Mouse (Mus musculus) granulocyte monocyte progenitor cell, adult 5-6 weeks (primary cell): ENCODE measurements at regions not wholly inside any gene's neighbourhood (a gene's known extent, or its start where the extent isn't known, plus 50 kb on each side); places are given as distances from the start of the nearest gene placed in this dataset.

Source experiments
- ATAC-seq: replicated peaks from 2 replicates; pipeline ENCODE4 v1.8.0; 2016; ENCODE audit warnings: mild to moderate bottlenecking, moderate TSS enrichment, inconsistent platforms; ENCODE audit not compliant: poor library complexity, severe bottlenecking

DNA sequence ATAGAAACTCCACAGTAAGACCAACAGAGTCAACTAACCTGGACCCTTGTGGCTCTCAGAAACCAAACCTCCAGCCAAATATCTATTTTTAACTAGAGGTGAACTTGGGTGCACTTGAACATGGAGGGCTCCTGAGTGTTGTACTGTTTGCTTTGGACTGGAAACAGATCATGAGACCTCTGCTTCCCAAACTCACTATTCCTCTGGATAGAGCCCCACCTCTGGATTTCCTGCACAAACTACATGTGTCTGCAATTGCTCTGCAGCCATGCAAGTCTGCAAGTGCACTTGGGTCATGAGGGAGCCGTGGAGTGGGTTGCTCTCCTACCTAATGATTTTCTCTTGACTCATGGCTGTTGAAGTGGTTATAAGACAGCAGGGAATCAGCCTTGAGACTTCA lies 759.9 kb upstream of the Fam160b2 start:
- no peak for ATAC-seq

DNA sequence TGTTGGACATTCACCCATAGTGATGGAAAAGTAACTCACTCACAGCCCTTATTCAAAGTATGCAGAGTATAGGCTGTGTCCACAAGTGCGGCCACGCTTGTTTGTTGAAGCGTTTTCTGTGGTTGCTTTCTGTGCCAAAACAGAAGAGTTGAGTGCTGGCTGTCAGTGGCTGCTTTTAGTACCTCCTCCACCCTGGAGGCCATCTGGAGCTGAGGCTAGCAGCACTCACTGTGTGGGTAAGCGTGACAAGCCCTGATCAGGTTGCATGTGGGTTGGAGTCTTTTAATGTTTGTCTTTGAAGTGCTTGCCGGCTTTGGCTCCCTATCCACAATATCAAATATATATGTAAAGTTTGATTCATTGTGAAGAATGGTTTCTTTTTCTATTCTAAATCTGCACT lies 738.6 kb upstream of the Fam160b2 start:
- ATAC-seq: no peak

DNA sequence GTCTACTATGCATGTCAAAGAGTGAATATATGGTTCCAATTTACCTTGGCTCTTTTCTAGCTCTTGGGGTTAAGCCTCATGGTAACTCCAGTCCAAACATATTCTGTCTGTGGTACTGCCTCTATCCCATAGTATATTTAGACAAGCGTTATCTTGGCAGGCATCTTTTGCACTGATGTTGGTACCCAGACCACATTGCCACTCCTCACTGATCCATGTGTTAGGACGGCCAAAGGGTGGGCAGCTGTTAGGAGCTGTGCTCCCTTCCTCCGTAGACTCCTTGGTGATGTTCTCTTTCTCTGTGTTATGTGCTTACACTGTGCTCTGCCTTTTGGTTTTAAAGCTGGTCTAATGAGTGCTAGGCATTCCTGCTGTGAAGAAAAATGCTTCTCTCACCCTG lies 737.3 kb upstream of the Fam160b2 start:
- no peak for ATAC-seq

DNA sequence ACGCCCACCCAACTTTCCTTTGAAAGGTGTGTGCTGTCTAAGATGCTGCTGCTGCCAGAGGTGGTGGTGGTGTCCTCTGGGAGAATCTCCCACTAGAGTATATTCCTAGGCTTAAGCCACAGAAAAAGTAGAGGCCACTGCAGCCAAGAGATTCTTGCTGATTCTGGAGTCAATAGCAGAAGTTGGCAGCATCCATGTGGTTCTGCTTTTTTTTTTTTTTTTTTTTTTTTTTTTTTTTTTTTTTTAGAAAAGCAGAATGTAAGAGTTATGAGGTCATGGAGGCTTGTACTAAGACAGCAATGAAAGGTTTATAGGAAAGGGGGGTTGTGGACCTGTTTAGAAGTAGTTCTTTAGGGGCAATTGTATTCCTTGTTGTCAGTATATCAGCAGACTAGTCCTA lies 734.4 kb upstream of the Fam160b2 start:
- ATAC-seq: no peak

DNA sequence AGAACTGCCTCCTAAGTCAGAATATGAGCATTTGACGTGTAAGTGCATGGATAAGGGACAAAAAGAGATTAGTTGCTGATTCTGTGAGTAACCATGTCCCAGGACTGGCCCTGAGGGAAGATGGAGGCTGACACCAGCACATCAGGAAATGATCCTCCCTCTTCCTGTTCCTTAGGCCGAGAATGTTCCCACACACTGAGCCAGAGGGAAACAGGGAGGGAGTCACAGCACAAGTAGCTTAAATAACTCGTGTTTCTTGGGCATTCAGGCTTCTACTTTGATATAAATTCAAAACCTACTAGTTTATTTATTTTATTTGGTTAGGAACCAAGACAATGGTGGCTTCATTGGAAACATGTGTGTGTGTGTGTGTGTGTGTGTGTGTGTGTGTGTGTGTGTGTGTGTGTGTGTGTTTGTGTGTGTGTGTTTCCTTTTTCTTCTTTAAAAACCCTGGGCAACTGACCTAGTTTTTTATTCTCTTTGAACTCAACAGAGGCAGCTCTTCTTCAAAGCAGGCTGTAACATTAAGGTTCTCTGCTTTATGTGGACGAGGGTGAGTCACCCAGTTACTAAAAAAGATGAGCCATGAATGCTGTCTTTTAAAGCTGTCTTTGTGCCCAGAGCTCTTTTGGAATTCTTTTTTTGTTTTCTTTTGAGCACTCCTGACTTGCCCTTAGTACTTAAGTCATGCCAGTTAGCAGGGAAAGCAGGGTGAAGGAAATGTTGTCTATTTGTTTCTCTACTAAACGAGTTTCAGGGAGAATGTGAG lies 730.4 kb upstream of the Fam160b2 start:
- no peak for ATAC-seq

DNA sequence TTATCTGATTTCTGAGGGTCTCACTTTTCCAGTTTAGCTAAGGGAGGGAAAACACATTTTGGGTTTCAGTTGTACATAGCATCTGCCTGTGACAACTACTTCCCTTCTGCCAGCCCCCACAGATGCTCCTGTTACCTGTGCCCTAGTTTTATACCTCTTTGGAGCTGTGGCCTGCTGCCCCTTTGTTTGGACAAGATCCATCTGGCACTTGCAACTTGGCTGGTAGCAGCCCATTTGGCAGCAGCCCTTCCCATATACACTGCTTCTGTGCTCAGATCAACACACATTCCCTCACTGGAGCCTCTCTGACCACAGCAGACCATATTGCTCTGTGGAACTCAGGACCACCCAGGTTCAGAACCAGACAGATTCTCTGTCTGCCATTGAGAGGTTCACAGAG lies 728.0 kb upstream of the Fam160b2 start:
- ATAC-seq: no peak

DNA sequence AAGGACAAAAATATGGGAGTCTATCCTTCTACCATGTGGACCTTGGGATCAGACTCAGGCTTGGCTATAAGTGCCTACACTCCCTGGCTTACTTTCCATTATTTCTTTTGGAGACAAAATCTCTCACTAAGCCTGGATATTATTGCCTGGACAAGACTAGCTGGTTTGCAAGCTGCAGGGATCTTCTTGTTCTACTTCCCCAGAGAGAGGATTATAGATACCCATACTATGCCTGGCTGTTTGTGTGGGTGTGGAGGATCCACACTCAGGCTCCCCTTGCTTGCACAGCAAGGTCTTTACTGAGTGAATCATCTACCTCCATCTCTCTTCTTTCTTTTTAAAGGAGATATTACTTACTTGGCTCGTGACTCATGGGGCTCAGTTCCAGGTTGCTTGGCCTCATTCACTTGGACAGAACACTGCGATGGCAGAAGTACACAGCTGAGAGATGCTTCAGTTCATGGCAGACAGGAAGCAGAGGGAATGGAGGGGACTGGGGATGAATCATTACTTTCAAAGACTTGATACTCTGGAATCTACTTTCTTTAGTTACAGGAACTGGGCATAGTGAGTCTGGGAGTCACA lies 727.0 kb upstream of the Fam160b2 start:
- ATAC-seq: no peak

DNA sequence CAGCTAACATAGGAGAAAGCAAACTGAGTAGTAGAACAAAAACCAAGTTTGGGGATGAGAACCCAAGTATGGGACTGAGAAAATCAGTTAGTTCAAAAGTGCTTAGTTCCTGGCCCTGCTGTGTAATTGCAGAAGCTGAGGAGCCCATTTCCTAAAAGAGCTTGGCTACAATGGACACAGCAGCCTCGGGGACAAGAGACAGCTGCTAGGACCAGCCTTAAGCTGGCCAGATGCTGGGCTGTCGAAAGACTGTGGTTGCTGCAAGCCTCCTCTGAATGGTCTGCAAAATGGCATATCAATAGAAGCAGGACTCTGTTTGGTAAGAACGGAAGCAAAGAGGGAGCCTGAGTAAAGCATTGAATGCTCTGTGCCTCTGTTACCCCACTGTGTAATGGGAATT lies 715.6 kb upstream of the Fam160b2 start:
- no peak for ATAC-seq

DNA sequence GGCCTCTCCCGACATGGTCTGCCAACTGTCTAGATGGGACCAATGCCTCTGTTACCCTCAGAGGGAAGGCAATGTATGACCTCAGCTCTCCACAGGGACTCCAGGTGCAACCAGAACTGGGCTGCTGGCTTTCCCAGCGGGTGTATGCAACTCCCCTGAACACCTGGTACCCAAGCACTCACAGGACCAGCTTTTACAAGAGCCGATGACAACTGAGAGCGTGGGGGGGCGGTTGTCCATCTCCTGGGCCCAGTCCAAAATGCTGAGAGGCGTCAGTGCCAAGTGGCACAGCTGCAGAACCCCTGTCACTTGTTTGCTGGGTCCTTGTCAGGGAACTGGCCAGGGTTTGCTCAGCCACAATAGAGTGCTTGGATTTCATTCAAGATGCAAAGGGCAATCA lies 700.1 kb upstream of the Fam160b2 start:
- ATAC-seq: no peak

DNA sequence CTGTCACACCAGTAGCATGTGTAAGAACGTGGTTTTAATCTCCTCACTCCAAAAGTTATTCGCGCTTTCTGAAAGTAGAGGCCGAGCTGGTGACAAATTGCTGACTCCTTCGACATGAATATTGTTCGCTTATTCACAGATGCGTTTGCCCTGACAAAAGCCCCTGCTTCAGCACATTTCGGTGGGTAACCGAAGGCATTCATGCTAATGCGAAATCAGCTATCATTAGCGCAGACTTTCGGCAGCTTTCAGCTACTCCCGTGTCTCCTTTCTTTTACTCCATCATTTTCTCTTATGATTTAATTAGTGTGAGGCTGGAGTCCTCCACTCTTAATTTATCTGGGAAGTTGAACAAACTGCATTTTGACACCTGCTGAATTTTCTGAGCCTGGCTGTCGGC lies 681.9 kb upstream of the Fam160b2 start:
- no peak for ATAC-seq

DNA sequence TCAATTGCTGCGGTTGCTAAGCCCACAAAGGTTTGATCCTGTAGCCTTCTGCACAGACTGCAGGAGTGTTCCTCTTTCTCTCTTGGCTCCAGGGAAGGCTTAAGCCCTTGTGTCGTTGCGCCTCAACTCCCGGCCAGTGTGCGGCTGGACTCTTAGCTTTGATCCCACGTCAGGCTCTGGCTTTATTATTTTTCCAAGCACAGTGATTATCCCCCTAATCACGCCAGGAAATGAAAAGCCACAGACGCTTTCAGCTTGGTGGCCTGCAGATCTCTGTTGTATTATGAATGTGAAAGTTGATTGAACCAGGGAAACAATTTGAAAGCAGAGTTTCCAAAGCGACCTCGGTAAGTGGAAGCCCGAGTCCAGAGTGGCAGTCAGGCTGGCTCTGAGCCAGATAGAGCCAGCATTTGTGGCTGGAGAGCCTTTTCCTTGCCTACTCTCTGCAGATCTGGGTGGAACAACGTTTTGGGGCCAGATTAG lies 676.7 kb upstream of the Fam160b2 start:
- peak; percentile 58; the same call in 1 of the 2 replicates for ATAC-seq

DNA sequence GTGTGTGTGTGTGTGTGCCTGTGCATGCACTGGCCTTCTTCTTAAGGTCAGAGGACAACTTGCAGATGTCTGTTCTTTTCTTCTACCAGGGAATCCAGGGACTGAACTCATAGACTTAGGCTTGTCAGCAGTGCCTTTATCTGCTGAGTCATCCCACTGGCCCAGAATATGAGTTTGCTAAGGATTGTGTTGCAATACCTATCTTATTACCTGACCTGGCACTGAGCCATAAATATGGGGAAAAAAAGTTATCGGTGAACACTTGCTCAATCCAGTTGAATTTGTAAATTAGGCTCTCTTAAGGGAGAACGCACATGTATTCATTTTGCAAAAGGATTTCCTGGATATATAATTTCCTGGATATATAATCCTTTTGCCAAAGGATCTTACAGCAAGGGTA lies 672.8 kb upstream of the Fam160b2 start:
- ATAC-seq: no peak

DNA sequence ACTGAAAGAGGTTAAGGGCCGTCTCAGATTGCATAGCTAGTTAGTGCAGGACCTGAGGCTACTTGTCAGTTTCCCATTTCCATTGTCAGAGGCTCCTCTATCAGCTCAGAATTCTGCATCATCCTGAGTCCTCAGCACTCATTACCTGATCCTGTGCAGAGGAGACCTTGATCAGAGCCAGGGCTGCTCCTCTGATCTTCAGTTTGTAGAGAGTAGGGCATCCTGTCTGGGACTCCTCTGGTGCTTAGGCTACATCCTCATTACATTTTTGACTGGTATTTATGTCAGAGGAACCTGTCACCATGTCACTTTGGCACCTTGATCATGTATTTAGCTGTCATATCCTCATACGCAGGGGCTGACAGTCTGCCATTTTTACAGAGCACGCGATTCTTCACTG lies 658.0 kb upstream of the Fam160b2 start:
- no peak for ATAC-seq

DNA sequence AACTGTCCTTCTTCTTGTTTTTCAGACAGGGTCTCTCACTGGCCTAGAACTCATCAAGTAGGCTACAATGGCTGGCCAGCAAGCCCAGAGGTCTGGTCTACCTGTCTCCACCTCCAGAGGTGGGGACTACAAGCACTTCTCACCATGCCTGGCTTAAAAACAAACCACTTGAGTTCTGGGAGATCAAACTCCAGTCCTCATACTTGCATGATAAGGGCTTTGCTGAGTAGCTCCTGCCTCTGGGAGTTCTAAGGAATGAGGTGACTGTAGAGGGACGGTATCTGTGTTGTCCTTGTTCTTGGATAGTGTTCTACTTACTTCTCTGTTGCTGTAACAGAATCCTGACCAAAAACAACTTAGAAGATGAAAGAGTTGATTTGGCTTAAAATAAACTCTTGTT lies 654.6 kb upstream of the Fam160b2 start:
- ATAC-seq: no peak

DNA sequence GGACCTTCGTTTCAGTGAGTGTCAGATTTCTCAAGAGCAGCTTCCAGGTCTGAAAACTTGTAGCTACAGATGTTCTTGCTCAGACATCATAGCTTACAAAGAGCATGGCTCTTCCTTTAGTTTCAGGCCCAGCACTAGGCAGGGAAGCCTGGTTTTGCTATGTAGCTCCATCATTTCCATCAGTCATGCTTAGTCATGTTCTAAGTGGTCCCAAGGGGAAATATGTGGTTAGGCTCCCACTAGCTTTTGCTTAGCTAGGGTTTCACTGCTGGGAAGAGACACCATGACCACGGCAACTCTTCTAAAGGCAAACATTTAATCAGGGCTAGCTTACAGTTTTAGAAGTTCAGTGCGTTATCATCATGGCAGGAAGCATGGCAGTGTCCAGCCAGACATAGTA lies 652.5 kb upstream of the Fam160b2 start:
- no peak for ATAC-seq

DNA sequence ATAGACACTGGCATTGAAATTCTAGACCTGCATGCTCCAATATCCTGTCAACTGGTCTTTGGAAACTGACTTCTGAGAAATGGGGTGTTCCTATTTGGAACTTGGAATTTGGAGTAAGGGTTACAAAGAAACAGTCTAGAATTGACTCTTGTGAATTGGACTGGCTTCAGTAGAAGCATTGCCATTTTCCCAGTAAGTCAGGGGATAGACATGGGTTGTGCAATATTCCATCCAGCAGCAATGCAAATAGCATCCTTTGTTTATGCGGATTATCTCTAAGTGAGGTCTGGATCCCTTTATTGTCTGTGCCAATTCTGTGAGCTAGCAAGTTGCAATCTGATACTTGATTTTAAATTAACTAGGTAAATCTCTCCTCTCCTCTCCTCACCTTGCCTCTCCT lies 651.5 kb upstream of the Fam160b2 start:
- no peak for ATAC-seq

DNA sequence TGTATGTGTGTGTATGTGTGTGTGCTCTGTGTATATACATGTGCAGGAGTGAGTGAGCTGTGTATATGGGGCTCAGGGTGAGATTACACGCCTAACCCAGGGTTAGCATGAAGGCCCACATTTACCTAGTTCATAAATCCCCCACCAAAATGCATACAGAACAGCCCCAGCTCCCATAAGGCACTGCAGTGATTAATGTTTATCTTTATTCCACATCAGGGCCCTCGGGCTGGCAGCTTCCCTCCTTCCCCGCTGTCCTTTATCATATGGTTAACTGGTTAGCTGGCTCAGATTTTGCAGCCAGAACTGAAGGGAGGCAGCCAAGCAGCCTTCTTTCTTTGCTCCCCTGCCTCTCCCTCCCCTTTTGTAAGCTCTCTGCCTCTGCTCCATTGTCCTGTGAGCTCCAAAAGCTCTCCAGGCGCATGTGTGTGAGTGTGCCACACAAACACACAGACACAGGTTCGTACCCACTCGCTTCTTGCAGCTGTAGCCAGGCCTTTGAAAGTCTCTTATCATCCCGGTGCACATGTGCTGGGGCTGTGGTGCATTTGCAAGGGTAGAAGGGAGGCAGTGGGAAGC lies 649.8 kb upstream of the Fam160b2 start:
- no peak for ATAC-seq

DNA sequence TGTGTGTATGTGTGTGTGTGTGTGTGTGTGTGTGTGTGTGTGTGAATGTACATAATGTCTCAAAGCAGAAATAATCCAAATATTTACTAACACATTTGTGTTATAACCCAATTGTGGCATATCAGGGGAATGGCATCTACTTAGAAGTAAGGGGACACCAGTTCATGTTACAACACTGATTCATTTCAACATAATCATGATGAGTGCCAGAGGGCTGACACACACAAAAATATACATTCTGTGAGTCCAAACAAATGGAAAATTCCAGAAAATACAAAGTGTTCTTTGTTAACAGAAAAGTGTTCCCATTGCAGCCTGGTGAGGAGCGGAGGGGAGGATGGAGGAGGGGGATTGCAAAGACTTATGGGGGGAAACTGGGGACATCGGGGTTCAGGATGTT lies 648.9 kb upstream of the Fam160b2 start:
- no peak for ATAC-seq

DNA sequence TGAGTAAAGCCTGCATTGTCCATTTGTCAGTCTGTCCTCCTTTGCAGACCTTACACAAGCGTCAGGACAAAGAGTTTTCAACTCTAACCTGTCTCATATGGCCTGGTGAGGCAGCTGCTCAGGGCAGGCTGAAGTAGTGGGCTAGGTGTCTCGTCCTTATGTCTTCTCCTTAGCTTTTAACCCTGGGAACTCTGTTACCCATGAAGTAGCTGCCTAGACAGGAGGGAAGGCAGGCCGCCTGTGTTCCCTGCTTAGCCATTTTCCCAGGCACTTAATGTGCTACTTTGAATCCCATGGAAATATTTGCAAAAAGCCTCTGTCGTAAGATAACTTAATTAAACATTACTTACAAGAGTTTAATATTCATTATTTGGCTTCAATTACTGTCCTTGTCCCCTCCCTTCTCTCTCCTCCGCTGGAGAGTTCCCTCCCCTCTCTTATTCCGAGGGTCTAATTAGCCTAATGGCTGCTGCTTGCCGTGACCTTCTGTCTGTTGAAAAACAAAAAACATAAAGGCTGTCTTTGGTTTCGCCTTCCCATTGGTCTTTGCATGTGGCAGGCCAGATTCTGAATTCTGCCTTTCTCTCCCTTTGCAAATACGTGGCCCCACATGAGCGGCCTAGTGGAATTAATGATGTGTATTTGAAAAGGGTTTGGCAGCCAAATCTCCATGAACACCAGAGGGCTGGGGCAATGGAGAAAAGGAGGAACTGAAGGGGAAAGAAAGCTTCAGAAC lies 642.2 kb upstream of the Fam160b2 start:
- no peak for ATAC-seq

DNA sequence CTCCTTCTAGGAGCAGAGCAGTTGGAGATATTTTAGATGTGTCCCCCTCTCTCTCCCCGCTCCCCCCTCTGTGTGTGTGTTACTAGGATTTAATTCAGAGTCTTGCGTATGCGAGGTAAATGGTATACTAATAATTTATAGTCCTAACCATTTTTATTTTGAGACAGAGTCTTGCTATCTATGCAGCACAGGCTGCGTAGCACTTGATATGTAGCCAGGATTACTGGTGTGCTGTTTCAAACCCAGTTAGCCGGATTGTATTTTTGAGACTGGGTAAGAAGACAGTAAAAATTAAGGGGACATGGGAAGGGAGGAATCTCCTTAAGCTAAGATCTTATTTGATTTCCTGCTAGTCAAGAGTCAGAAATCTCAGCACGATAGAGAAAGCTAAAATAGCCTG lies 636.6 kb upstream of the Fam160b2 start:
- no peak for ATAC-seq

DNA sequence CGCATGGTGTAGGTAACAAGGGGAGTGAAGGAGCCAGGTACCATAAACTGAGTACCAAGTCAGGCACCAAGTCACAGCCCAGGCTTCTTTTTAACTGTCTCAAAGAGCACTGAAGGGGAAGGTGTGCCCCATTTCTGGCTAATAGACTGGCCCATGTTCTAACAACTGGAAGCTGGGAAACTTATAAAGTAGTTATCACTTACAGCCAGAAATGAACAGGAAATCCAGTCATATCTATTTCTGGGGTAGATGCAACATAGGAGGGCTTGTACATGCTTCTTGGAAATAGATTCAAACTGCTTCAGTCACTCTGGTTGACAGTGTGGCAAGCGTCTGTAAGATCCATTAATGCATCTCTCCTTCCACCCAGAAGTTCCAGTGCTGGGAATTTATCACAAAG lies 635.3 kb upstream of the Fam160b2 start:
- ATAC-seq: no peak
